Mouse (Mus musculus): ENCODE measurements around the gene Zfp809.

The Zfp809 gene

DNA sequence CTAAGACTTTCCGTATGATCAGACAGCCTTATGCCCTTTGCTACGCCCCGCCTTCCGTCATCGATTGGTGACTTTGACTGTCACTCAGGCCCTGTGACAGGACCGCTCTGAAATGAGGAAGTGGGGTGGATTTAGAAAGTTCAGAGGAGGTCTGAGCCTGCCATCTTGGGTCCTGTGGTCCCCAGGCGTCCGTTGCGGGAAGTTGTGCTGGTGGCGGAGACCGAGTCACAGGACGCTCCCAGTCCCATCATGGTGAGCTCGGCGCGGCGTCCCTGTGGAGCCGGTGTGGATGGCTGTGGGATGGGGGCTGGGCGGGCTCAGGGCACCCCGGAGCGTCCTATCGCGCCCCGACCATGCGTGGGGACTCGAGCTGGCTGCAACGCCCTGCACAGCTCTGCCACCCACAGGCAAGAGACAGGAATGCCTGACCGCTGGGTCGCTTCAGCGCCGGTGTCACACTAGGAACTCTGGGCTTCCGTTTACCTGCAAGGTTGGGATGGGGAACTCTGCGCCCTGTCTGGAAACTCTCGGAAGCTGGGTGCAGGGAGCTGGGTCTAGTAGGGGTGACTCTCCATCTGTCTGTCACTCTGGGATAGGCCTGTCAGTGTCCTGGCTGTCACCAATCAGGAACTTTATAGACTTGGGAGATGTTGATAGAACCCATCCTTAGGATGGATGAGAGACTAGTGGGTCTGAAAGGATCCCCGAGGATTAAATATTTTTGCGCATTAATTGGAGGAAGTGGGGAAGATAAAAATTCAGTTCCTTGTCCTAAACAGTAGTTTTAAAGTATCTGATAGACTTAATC is at the start of gene Zfp809:
Gene Zfp809, plus strand, starts transcription at position 134 of the 808 bp plus-strand sequence.
- CTCF ChIA-PET: interaction anchor here (1.1 kb wide), 1 partner anchor 159 kb away, joined by 4 read pairs; no protein-coding TSS in a partner anchor

DNA sequence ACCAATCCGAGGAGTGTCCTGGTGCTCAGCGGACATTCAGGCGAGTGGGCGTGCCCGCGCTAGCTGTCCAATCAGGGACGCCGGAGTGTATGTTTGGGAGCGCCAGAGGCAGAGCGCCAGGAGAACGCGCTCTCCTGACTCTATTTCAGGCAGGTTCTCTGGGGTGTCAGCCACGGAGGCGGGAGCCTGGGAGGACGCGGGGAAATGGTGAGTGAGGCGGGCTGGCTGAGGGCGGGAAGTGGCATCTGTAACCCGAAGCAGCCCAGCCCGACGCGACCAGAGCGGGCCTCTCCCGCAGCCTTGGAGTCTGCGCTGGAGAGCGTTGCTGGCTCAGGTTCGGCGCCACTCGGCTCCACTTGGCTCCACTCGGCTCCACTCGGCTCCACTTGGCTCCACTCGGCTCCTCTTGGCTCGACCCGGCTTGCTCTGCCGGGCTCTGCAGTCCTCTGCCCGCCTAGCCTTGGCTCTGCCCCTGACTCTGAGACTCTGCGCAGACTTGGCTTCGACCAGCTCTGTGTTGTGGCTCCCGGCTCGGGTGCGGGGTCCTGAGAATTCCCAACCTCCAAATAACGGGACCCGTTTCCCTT is 37.4 kb upstream of the Zfp809 start, which contains the start of gene Zfp872:
Gene Zfp872, plus strand, starts transcription at position 66 of the 587 bp plus-strand sequence.
- CTCF ChIA-PET: no interaction called here

DNA sequence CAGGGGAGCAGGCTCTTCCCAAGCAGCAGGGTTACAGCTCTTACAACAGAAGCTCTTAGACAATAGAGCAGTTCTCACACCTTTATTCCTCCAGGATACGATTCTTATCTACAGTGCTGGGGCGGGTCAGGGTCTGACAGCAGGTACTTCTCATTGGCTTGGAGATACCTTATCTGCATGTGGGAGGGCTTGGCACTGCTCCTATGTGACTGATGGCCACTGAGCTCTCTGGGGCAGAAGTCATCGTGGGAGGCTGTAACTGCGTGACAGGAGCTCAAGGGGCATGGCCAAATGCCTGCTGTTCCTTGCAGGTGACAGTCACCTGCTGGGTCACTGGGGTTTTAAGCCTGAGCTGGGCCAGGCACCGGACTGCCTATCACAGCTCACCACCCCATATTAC is 29.1 kb upstream of the Zfp809 start:
- CTCF ChIA-PET: no interaction called here

DNA sequence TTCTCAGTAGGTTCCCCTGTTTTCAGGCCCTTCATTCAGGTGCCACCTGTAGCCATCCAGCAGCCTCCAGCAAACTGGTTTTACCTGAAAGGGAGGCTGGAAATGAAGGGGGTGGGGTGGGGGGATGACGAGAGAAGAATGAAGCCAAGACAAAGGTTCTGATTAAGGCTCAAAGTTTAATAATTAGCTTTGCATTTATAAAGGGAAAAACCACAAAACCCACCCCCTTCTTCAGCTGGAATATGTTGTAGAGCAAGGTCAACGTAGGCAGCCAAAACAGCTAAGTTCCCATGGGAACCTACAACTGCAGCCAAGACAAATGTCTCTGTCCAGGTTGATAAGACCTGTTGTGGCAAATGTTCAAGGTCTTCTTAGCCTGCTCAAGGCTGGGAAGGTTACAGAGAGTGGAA is 11.7 kb upstream of the Zfp809 start:
- CTCF ChIA-PET: no interaction called here

DNA sequence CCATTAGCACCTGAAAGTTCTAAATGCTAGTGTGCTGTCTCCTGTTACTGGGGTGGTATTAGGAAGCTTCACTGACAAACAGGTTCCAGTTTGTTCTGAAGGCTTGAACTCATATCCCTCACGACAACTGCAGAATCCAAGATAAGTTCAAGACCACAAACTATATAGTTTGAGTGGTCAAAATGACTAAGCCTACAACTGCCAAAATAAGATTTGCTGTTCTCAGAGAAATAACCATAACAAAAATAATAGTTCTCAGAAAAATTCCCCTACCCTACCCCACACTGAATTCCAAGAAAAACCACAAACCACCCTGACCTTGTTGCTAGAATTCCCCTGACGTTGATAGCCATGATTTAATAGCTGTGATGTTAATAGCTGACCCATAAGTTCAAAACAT is 11.0 kb upstream of the Zfp809 start:
- CTCF ChIA-PET: no interaction called here

DNA sequence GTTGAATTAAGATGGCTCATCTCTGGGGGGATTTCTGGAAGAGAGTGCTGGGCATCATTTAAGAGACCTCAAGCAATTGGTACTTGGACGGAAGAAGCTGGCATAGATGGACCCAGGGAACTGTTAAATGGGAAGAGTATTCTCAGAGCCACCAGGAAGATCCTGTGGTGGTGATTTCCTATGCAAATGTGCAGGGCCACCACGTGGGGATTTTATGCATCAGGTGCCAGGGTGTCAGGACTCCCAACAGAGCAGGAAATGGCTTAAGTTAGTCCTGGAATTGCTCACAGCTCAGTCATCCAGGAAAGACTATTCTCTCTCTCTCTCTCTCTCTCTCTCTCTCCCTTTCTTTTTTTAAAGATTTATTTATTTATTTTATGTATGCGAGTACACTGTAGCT is 8.8 kb upstream of the Zfp809 start:
- CTCF ChIA-PET: no interaction called here

DNA sequence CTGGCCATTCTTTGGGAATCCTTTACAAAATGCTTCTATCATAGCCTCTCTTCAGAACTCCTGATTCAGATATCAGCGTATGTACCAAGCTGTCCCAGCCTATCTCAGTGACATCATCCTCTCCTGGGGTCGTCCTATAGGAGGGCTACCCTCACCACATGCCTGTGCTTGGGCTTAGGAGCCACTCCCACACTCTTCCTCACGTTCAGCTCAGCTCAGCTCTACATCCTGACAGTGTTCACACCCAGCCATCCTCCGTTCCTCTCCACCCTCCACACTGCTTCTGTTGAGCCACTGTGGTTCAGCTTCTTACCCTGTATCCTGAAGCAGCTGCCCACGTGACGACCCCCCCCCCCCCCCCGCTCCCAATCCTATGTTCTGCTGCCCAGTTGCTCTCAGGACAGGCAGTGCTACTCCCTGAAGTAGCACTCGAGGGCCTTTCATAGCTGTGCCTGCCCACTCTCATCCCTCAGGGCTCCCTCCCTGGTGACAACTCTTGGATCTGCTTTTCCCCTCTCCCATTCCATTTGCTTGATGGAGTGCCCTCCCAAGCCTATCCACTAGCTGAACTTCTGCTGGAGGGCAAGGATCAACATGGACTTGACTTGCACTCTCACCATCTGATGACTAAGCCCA is 7.5 kb upstream of the Zfp809 start:
- CTCF ChIA-PET: no interaction called here

DNA sequence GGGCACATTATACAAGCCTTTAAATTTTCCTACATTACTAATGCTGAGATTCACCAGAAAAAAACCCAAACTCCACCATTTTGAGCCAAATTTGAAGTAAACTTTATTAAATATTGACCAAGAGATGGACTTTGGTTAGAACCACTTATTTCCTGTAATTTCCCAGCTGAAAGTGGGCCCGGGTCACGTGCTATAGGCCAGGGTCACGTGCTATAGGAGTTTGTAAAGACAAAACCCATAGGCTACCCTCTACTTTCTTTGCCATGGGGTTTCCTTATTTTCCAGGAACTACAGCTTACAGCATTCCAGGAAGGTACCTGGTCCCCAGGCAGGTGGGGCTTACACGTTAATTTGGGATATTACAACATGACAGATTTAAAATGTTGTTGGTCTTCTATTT is 1.4 kb upstream of the Zfp809 start:
- CTCF ChIA-PET: interaction anchor here (0.6 kb wide), 1 partner anchor 68 kb away, joined by 6 read pairs; the partner anchor contains the start of gene Pigyl

DNA sequence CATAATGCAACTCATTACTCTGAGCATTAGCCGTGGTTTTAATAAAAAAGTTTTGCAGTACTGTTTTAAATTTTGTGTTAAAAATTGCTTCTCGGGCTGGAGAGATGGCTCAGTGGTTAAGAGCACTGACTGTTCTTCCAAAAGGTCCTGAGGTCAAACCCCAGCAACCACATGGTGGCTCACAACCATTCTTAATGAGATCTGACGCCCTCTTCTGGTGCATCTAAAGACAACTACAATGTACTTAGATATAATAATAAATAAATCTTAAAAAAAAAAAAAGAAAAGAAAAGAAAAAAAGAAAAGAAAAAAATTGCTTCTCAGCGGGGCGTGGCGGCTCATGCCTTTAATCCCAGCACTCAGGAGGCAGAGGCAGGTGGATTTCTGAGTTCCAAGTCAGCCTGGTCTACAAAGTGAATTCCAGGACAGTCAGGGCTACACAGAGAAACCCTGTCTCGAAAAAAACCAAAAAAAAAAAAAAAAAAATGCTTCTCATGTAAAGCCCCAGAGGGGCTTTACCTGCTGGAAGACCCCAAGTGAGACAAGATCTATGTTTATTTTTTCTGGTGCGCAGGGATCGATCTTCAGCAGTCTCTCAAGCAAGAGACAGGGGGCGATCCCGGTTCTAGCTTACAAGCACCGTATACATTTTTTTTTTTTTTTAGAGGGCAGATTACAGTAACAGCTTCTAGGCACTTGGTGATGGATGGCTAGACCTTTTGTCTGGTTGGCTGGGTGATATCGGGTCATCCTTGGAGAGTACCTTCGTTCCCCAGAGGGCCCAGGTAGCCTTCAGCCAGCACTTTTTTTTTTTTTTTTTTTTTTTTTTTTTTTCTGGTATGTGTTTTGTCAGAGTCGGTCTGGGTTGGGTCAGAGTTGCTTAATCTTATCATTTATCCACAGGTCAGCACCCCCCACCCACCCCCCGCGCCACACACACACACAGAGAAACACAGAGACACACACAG is 694 bp upstream of the Zfp809 start:
- CTCF ChIA-PET: interaction anchor here (0.6 to 1.1 kb wide), 3 partner anchors 68 to 158 kb away, joined by 4 to 22 read pairs (median 6); partner anchors contain the start of gene Pigyl

DNA sequence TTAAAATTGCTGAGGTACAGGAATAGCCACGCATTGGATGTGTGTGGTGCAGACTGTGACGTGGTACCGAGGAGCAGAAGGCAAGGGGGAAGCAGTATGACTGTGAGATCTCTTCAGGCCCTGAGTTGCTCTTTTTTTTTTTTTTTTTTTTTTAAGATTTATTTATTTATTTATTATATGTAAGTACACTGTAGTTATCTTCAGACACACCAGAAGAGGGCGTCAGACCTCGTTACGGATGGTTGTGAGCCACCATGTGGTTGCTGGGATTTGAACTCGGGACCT is 817 bp downstream of the Zfp809 start:
- CTCF ChIA-PET: interaction anchor here (1.1 kb wide), 1 partner anchor 160 kb away, joined by 4 read pairs; no protein-coding TSS in a partner anchor

DNA sequence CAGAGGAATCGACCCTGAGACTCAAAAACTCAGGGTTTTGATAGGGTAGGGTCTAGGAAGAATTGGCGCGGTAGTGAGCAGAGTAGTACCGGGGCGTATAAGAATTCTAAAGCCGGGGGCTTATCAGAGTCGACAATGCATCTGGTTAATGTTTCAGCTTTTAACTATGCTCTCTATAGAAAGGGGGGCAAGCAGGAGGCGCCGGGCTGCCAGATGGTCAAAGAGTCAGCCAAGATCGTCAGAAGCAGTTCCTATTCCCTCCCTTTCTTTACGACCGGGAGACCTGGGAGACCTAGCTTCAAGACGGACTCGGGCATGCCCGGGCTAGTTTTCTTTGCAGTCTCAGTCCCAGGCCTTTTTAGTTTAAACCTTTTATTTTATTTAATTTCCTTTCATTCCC is 1.3 kb downstream of the Zfp809 start:
- CTCF ChIA-PET: no interaction called here

DNA sequence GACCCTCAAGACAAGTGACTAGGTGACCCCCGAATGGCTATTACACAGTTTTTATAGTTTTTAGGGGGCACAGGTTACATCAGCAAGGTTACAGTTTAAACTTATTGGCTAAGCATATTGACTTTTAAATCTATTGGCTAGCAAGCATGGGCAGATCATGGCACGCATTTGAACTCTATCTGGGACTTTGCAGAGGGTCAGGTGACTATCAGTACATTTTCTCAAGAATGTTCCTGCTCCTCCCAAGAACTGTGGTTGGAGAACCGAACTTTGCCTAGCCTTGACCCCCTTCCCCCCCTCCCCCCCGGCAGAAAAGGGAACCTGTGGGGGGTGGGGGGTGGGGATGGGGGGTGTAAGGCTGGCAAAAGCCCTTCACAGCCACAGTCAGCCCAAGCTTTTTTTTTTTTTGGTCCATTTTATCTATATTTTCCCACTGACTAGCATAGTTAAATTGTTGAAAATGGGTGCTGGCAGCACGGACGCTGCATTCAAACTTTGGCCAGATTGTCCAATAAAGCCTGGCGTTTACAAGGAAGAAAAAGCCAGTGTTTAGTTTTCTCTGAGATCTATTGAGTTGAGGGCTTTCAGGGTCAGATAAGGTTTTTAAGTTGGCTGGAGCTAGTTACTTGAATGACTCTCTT is 4.0 kb downstream of the Zfp809 start:
- CTCF ChIA-PET: no interaction called here

DNA sequence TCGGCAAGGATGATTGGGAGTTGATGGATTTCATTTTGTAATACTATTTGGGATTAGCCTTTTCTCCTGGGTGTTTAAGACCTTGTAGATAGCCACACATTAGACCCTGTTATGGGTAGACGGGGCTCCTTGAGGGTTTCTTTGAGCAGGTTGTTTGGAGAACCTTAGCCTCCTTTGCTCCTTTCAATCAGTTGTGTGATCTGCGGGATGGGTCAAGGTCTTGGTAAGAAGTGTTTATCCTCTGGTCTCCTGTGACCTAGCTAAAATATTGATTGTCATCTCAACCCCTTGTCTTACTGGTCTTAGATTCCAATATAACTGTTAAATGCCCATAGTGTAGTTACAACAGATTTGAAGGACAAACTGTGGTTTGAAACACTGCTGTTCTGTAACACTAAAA is 4.5 kb downstream of the Zfp809 start:
- CTCF ChIA-PET: interaction anchor here (0.9 kb wide), 1 partner anchor 9 kb away, joined by 3 read pairs; no protein-coding TSS in a partner anchor

DNA sequence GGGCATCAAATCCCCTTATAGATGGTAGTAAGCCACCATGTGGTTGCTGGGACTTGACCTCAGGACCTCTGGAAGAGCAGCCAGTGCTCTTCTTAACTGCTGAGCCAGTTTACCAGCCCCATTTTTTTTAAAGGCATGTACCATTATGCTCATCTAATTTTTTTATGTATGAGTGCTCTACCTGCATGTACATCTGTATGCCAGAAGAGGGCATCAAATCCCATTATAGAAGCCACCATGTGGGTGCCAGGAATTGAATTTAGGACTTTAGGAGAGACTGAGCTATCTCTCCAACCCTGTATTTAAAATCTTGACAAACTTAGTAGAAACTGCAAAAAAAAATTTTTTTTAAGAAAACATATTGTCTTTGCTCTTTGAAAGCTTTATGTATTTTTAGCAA is 5.0 kb downstream of the Zfp809 start:
- CTCF ChIA-PET: interaction anchor here (0.9 kb wide), 1 partner anchor 9 kb away, joined by 3 read pairs; no protein-coding TSS in a partner anchor

DNA sequence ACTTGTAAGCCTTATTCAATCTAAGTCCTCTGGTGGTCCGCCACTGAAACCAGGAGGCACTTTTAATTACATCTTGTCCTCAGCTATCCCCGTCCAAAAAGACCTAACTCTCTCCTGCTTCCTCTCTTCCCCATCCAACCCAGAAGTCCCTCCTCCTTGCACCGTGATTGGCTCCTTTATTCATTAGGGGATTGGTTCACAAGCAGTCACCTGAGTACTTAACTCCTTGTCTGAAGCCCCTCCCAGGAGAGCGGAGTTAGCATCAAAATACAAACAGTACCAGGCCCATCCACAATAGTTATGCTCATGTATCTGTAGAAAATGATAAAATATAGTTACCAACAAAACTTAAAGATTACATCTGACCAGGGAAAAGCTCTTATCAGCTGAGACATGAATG is 14.5 kb downstream of the Zfp809 start:
- CTCF ChIA-PET: no interaction called here

DNA sequence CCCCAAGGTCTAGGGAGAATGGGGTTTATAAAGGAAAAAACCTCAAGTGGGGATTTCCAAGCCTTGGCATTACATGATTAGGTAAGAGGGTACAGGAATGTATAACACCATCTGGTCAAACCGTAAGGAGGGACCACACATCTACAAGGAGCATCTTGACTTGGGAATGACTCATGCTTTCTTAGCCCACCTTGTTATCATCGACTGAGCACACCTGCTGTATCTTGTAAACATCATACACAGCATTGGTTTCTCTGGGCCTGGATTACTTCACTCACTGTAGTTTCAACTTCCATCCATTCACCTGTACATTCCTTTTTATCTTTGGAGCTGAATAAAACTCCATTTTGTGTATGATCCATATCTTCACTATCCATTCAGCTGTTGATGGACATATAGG is 18.7 kb downstream of the Zfp809 start:
- CTCF ChIA-PET: no interaction called here

DNA sequence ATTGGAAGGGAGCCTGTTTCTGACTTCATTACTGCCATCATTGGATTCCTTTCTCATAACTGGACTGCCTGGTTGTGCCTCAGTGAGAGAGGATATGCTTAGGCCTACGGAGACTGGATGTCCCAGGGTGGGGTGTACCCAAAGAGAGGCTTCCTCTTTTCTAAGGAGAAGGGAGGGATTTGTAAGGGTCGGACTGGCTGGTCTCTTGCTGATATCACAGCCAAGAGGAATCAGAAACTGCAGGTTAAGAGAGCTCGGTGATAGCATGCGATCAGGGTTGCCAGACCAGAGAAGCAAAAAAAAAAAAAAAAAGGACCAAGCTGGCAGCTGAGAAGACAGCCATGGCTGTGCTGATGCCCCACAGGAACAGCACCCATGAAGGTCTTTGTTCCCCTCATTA is 31.1 kb downstream of the Zfp809 start:
- CTCF ChIA-PET: no interaction called here

DNA sequence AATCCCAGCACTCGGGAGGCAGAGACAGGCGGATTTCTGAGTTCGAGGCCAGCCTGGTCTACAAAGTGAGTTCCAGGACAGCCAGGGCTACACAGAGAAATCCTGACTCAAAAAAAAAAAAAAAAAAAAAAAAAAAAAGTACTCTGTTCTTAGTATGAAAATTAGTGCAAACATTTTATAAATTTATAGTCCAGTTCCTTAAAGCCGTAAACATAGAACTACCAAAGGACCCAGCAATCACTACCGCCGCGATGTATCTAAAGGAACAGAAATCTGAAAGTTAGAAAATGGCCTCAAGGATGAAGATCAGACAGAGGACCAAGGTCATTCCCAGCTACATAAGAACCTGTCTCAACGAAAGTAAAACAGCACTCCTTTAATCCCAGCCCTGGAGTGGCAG is 33.3 kb downstream of the Zfp809 start:
- CTCF ChIA-PET: no interaction called here

DNA sequence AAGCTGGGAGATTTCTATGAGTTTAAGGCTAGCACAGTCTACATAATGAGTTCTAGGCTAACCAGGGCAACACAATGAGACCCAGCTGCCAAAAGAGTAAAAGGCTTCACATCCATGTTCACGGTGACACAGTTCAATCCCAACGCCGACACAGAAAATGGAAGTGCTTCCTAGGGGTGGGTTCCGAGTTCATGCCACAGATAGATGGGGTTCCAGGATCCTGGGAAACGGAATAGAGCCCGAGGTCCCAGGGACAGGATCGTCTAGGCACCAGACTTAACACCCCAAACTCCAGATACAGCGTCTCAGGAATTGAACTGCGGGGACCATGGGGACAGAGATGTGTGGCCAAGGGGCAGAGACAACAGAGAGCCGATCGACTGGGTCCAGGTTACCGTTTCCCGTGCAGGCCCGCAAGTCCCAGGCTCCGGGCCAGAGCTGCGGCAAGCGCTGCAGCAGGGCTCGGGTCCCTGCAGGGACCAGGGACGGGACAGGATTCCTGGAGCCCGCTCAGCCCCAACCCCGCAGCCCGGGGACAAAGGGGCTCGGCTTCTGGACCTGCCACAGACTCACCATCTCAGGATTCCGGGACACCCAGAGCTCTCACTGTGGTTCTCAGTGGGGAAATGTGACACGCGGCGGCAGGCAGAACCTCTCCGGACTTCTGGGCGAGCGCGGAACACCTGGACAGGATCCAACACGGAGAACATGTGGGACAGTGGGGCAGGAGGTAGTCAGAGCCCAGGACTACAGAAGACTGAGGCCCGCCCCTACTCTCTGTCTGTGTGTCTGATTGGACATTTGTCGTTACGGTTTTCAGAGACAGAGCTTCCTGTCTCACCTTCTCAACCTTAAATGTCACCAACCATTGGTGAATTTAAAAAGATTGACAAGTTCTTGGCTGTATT is 33.9 kb downstream of the Zfp809 start, which contains the start of gene Zfp599:
Gene Zfp599, minus strand, starts transcription at position 712 of the 908 bp plus-strand sequence.
- CTCF ChIA-PET: interaction anchor here (0.7 kb wide), 1 partner anchor 103 kb away, joined by 3 read pairs; the partner anchor contains the start of gene Pigyl

DNA sequence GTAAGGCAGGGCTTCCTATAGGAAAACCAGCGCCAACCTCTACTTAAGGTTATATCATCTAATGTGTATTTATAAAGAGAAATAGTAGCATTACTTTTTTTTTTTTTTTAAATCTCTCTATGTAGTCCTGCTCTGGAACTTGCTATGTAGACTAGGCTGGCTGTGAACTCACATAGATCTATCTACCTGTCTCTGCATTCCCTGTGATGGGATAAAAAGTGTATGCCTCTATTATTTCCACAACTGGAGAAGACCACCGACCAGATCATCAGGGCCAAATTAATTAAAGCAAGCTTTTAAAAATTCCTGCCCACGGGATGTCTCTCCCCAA is 34.5 kb downstream of the Zfp809 start:
- CTCF ChIA-PET: interaction anchor here (0.7 kb wide), 1 partner anchor 103 kb away, joined by 3 read pairs; the partner anchor contains the start of gene Pigyl

Measured in spleen, embryonic (tissue).